Mouse (Mus musculus): ENCODE data around the gene Olfr884. TPM values are rescaled to one million over a fixed set of nuclear protein-coding genes. Genes with fewer than 3 reads are reported as not detected.

Olfr884 gene
- total RNA-seq (2023) = not detected

GRCm38 (mm10) chr9:38046255-38046654 is at the start of gene Olfr884:
Gene Olfr884, plus strand, starts transcription at chr9:38046555.

GRCm38 (mm10) chr9:38025508-38025907 is 20.8 kb upstream of the Olfr884 start, which contains the start of gene Olfr883:
Gene Olfr883, plus strand, starts transcription at chr9:38025808.

GRCm38 (mm10) chr9:38061022-38061421 is 14.7 kb downstream of the Olfr884 start, which contains the start of gene Olfr885:
Gene Olfr885, plus strand, starts transcription at chr9:38061322.

GRCm38 (mm10) chr9:38083772-38084171 is 37.4 kb downstream of the Olfr884 start, which contains the start of gene Olfr887:
Gene Olfr887, plus strand, starts transcription at chr9:38084072.

Other genes with a start within 250 kb of the Olfr884 start
- not detected for gene Olfr876, start 243.5 kb upstream of the Olfr884 start, total RNA-seq (2023)
- not detected for gene Olfr877, start 192.3 kb upstream of the Olfr884 start, total RNA-seq (2023)
- gene Olfr145, start 149.8 kb upstream of the Olfr884 start, total RNA-seq (2023) = not detected
- not detected for gene Olfr878, start 128.7 kb upstream of the Olfr884 start, total RNA-seq (2023)
- gene Olfr881, start 54.7 kb upstream of the Olfr884 start, total RNA-seq (2023) = not detected
- gene Olfr883, start 20.7 kb upstream of the Olfr884 start, total RNA-seq (2023) = not detected
- gene Olfr885, start 14.8 kb downstream of the Olfr884 start, total RNA-seq (2023) = not detected
- not detected for gene Olfr887, start 37.5 kb downstream of the Olfr884 start, total RNA-seq (2023)
- gene Olfr888, start 61.6 kb downstream of the Olfr884 start, total RNA-seq (2023) = not detected
- gene Olfr889, start 68.6 kb downstream of the Olfr884 start, total RNA-seq (2023) = not detected
- not detected for gene Olfr890, start 96.0 kb downstream of the Olfr884 start, total RNA-seq (2023)
- gene Olfr891, start 134.3 kb downstream of the Olfr884 start, total RNA-seq (2023) = not detected
- not detected for gene Olfr893, start 161.8 kb downstream of the Olfr884 start, total RNA-seq (2023)
- gene Olfr894, start 171.5 kb downstream of the Olfr884 start, total RNA-seq (2023) = not detected
- not detected for gene Olfr143, start 206.2 kb downstream of the Olfr884 start, total RNA-seq (2023)
- not detected for gene Olfr895, start 221.3 kb downstream of the Olfr884 start, total RNA-seq (2023)
- not detected for gene Olfr896-ps1, start 244.6 kb downstream of the Olfr884 start, total RNA-seq (2023)

All from CD4-positive naive resting alpha-beta T cell, adult 57 days (primary cell).